Mouse (Mus musculus): ENCODE measurements around the gene Yif1a. TPM values are rescaled to one million over a fixed set of nuclear protein-coding genes. Genes with fewer than 3 reads are reported as not detected.
A peak's percentile ranks its signal among the peaks of the same experiment; 100 is the strongest.
"Not testable (repeated sequence)": the region's sequence is repeated elsewhere in the genome, so short reads cannot be mapped to it uniquely, and the experiment has no call there.

The Yif1a gene
- polyA plus RNA-seq, 1 experiment from 2014 or later = 101 TPM

GRCm38 (mm10) chr19:5073518-5073917, 14.8 kb upstream of the Yif1a start:
- Histone ChIP-seq H3K9me3 (replicated peaks) (no peaks in the 10 kb centered on the region), H3K36me3 (no peaks in the 10 kb centered on the region), H3K9ac (no peak overlapping the region), H3K4me2 (0 out of 2 replicates have a peak overlapping the region, but pooled peaks have one; percentile 84), H3K27me3 (peaks cover 51% of the 10 kb centered on the region), H3K4me3 (replicated peaks) (no peak overlapping the region), H3K27ac (no peak overlapping the region), H3K4me1 (peaks cover 44% of the 10 kb centered on the region)
- WGBS = 39% methylated on average over 5 of the region's 5 CpGs
- ATAC-seq (replicated peaks; ENCODE audit: low FRiP score) = no peak

DNA sequence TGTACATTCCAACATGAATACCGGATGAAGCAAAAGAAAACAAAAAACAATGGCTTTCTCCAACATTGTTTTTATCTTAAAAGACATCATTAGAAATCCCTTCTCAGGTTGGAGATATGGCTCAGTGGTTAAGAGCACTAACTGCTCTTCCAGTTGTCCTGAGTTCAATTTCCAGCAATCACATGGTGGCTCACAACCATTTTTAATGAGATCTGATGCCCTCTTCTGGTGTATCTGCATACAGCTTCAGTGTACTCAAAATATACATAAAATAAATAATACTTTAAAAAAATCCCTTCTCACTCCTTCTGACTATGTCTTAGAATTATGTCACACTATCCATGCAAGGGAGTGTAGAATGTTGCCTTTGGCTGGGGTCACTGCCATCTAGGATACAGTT, 9.1 kb upstream of the Yif1a start:
- 96% methylated on average over 1 of the region's 1 CpGs for WGBS
- H3K27me3 ChIP-seq = peaks cover 69% of the 10 kb centered on the region

GRCm38 (mm10) chr19:5082005-5082404, 6.3 kb upstream of the Yif1a start:
- H3K4me3 ChIP-seq (replicated peaks) = no peak overlapping the region
- no peak overlapping the region for H3K27ac ChIP-seq
- peaks cover 83% of the 10 kb centered on the region for H3K27me3 ChIP-seq
- ATAC-seq (replicated peaks; ENCODE audit: low FRiP score) = no peak
- H3K4me1 ChIP-seq = peaks cover 13% of the 10 kb centered on the region
- no peak overlapping the region for H3K4me2 ChIP-seq
- H3K9ac ChIP-seq = no peak overlapping the region
- WGBS = 61% methylated on average over 18 of the region's 18 CpGs
- no peaks in the 10 kb centered on the region for H3K36me3 ChIP-seq
- H3K9me3 ChIP-seq (replicated peaks) = no peaks in the 10 kb centered on the region

More for the DNA sequence above, 9.1 kb upstream of the Yif1a start:
- no peak overlapping the region for H3K9ac ChIP-seq
- no peak overlapping the region for H3K27ac ChIP-seq
- no peaks in the 10 kb centered on the region for H3K9me3 ChIP-seq (replicated peaks)
- H3K4me2 ChIP-seq = no peak overlapping the region
- ATAC-seq (replicated peaks; ENCODE audit: low FRiP score) = no peak
- H3K4me3 ChIP-seq (replicated peaks) = no peak overlapping the region
- H3K4me1 ChIP-seq = no peaks in the 10 kb centered on the region
- H3K36me3 ChIP-seq = no peaks in the 10 kb centered on the region

- H3K9ac ChIP-seq = no peak overlapping the region
- peaks cover 17% of the 10 kb centered on the region for H3K4me1 ChIP-seq
- 66% methylated on average over 24 of the region's 24 CpGs for WGBS
- no peaks in the 10 kb centered on the region for H3K9me3 ChIP-seq (replicated peaks)
- no peak for ATAC-seq (replicated peaks; ENCODE audit: low FRiP score)
- H3K4me3 ChIP-seq (replicated peaks) = no peak overlapping the region
- H3K36me3 ChIP-seq = no peaks in the 10 kb centered on the region
- no peak overlapping the region for H3K4me2 ChIP-seq
- H3K27ac ChIP-seq = no peak overlapping the region
- H3K27me3 ChIP-seq = peaks cover 83% of the 10 kb centered on the region
These were observed 5.7 kb upstream of the Yif1a start for GRCm38 (mm10) chr19:5082596-5082995.

DNA sequence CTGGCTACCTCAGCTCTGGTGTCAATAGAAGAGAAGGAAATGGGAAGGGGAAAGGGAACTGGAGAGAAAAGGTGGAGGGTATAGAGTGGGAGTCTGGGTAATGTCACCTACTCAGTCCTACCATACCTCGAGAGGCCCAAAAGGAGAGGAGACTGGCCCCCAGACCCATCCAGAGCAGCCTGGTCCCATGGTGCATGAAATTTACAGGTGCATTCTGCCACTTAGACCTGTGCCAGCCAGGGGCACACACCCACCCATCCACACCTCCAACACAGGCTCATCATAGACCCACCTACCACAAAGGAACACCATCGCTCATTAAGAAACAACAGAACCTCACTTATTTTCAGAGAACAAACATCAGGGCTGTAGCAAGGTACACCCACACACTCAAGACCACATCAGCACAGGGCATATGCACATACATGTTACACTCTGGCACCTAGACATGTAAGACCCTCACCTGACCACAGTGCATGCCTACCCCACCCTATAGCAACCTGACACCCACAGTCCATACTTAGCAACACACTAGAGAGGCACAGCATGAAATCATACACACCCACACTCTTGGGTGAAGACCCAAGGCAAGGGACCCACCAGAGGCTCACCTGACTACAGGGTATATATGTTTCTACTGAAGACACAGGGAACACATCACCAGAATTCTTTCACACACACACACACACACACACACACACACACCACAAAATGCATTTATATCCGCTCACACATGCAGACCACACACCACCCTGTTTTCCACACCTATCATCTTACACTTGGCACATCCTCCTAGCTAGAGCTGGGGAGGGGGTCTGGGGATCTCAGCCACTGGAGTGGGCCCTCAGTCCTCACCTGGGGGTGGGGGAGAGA, 4.1 kb upstream of the Yif1a start:
- Histone ChIP-seq H3K27ac (no peak overlapping the region), H3K36me3 (no peaks in the 10 kb centered on the region), H3K9me3 (replicated peaks) (no peaks in the 10 kb centered on the region), H3K27me3 (peaks cover 74% of the 10 kb centered on the region), H3K4me3 (replicated peaks) (peak overlapping the region; percentile 55), H3K4me1 (peaks cover 24% of the 10 kb centered on the region), H3K4me2 (peak overlapping the region; percentile 91; the same call in 1 of the 2 replicates), H3K9ac (no peak overlapping the region)
- 76% methylated on average over 3 of the region's 3 CpGs for WGBS
- ATAC-seq (replicated peaks; ENCODE audit: low FRiP score) = no peak

GRCm38 (mm10) chr19:5084834-5085144, 3.5 kb upstream of the Yif1a start:
- peak overlapping the region; percentile 39; the same call in 1 of the 2 replicates for H3K9ac ChIP-seq
- peaks cover 68% of the 10 kb centered on the region for H3K27me3 ChIP-seq
- no peak overlapping the region for H3K27ac ChIP-seq
- 4% methylated on average over 15 of the region's 15 CpGs for WGBS
- peak overlapping the region; percentile 55 for H3K4me3 ChIP-seq (replicated peaks)
- peak overlapping the region; percentile 91 for H3K4me2 ChIP-seq
- no peak for ATAC-seq (replicated peaks; ENCODE audit: low FRiP score)
- H3K4me1 ChIP-seq = peaks cover 27% of the 10 kb centered on the region
- peaks cover 2% of the 10 kb centered on the region; the same call in 1 of the 2 replicates for H3K36me3 ChIP-seq
- H3K9me3 ChIP-seq (replicated peaks) = no peaks in the 10 kb centered on the region

DNA sequence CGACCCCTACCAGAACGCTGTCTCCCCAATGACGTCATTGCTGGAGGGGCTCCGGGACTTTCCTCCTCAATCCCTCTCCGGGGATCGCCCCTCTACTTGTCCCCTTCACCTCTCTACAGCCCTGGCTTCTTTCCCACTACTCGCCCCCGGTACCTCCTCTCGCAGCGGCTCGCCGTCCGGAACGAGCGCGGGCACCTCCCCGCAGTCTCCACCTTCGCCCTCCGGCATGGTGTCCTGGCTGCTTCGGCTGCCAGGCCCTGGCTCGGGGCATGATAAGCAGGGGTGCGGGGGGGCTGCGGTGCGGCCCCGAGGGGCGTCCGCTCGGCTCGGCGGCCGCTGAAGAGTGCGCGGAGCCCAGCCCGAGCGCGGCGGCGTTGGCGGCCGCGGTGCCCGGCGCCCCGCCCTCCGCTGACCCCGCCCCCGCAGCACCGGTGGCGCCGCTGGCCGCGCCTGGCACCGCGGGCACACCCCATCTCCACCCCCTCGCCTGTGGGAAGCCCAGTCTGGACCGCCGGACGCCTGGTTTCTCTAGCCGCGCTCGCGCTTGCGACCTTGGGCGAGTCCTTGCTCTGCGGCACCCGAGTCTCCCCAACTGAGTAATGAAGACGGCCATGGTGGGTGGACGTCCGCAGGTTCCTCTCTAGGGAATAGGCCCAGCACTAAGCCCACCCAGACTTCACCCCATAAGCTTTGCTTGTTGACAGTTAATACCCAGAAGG, 3.0 kb upstream of the Yif1a start, which contains the start of gene Tmem151a:
TSS of gene Tmem151a (minus strand) at position 387 of the 719 bp plus-strand sequence.
- Histone ChIP-seq H3K4me2 (peak within 1 kb of the TSS; percentile 91), H3K4me1 (peaks cover 27% of the 10 kb centered on the region), H3K27me3 (peaks cover 63% of the 10 kb centered on the region), H3K9ac (peak within 1 kb of the TSS; percentile 39; the same call in 1 of the 2 replicates), H3K4me3 (replicated peaks) (peak within 1 kb of the TSS; percentile 55), H3K9me3 (replicated peaks) (no peaks in the 10 kb centered on the region), H3K27ac (no peak within 1 kb of the TSS), H3K36me3 (peaks cover 6% of the 10 kb centered on the region; the same call in 1 of the 2 replicates)
- under 1% methylated on average over 65 of the region's 69 CpGs for WGBS
- no peak for ATAC-seq (replicated peaks; ENCODE audit: low FRiP score)

DNA sequence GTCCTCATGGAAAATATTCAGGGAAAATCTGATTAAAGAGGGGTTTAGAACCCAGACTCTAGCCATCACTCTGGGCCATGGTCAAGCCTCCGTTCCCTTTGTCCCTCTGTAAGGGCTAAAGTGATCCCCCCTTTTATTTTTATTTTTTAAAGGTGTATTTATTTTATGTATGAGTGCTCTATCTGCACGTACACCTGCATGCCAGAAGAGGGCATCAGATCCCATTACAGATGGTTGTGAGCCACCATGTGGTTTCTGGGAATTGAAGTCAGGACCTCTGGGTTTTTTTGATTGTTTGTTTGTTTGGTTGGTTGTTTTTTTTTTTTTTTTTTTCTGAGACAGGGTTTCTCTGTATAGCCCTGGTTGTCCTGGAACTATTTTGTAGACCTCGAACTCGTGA, 1.8 kb upstream of the Yif1a start:
- ATAC-seq (replicated peaks; ENCODE audit: low FRiP score); H3K4me3 ChIP-seq (replicated peaks); H3K4me2 ChIP-seq; H3K9ac ChIP-seq; H3K27ac ChIP-seq; H3K9me3 ChIP-seq (replicated peaks): not testable (repeated sequence)
- Histone ChIP-seq H3K27me3 (peaks cover 51% of the 10 kb centered on the region), H3K36me3 (peaks cover 19% of the 10 kb centered on the region), H3K4me1 (peaks cover 27% of the 10 kb centered on the region)
- 56% methylated on average over 4 of the region's 4 CpGs for WGBS

- 84% methylated on average over 4 of the region's 4 CpGs for WGBS
- H3K27me3 ChIP-seq = peaks cover 23% of the 10 kb centered on the region
- H3K4me2 ChIP-seq = peak overlapping the region; percentile 87
- no peak overlapping the region for H3K27ac ChIP-seq
- H3K9me3 ChIP-seq (replicated peaks) = no peaks in the 10 kb centered on the region
- peaks cover 37% of the 10 kb centered on the region for H3K36me3 ChIP-seq
- peak overlapping the region; percentile 83 for H3K9ac ChIP-seq
- peak overlapping the region; percentile 90 for H3K4me3 ChIP-seq (replicated peaks)
- peaks cover 33% of the 10 kb centered on the region for H3K4me1 ChIP-seq
- ATAC-seq (replicated peaks; ENCODE audit: low FRiP score) = no peak
These were observed 986 bp downstream of the Yif1a start for GRCm38 (mm10) chr19:5089324-5089723.

GRCm38 (mm10) chr19:5092083-5092482, 3.7 kb downstream of the Yif1a start:
- ATAC-seq (replicated peaks; ENCODE audit: low FRiP score) = no peak
- no peak overlapping the region for H3K4me3 ChIP-seq (replicated peaks)
- WGBS = 87% methylated on average over 10 of the region's 10 CpGs

GRCm38 (mm10) chr19:5093481-5094242, 5.3 kb downstream of the Yif1a start:
- H3K36me3 ChIP-seq = peaks cover 37% of the 10 kb centered on the region
- H3K4me1 ChIP-seq = peaks cover 57% of the 10 kb centered on the region
- ATAC-seq (replicated peaks; ENCODE audit: low FRiP score) = no peak
- no peak overlapping the region for H3K27ac ChIP-seq
- H3K9me3 ChIP-seq (replicated peaks) = no peaks in the 10 kb centered on the region
- 73% methylated on average over 12 of the region's 12 CpGs for WGBS
- 0 out of 2 replicates have a peak overlapping the region, but pooled peaks have one; percentile 4 for H3K4me2 ChIP-seq
- H3K27me3 ChIP-seq = 0 out of 2 replicates have a peak, but pooled peaks cover 2% of the 10 kb centered on the region
- H3K9ac ChIP-seq = no peak overlapping the region
- H3K4me3 ChIP-seq (replicated peaks) = no peak overlapping the region

More at GRCm38 (mm10) chr19:5092083-5092482, 3.7 kb downstream of the Yif1a start:
- Histone ChIP-seq H3K9ac (no peak overlapping the region), H3K4me1 (peaks cover 48% of the 10 kb centered on the region), H3K4me2 (no peak overlapping the region), H3K27ac (no peak overlapping the region), H3K27me3 (0 out of 2 replicates have a peak, but pooled peaks cover 2% of the 10 kb centered on the region), H3K36me3 (peaks cover 37% of the 10 kb centered on the region), H3K9me3 (replicated peaks) (no peaks in the 10 kb centered on the region)

Data from kidney, embryonic 15.5 days (tissue).